Mouse (Mus musculus) thymus, adult 2 months (tissue): ENCODE data around the gene Gamt.

Experiments
- CTCF ChIP-seq: fragments of 200-500 bp; IDR thresholded peaks from 2 replicates; pipeline ENCODE4 v1.5.1; 2012; ENCODE audit warnings: mild to moderate bottlenecking, control low read depth, low read length, moderate library complexity, borderline replicate concordance; ENCODE audit not compliant: control insufficient read depth, poor library complexity, insufficient read depth; ENCODE audit errors: extremely low read depth
- POLR2A ChIP-seq: fragments of 200-500 bp; IDR thresholded peaks from 2 replicates; pipeline ENCODE4 v1.6.1; 2012; ENCODE audit warnings: mild to moderate bottlenecking, low read length, control low read depth, moderate library complexity; ENCODE audit not compliant: control insufficient read depth, poor library complexity, insufficient read depth; ENCODE audit errors: extremely low read depth

GRCm38 (mm10) chr10:80276238-80276637 lies 15.4 kb upstream of the Gamt start:
- no peak for TF ChIP-seq CTCF
- TF ChIP-seq POLR2A: no peak
